Mouse (Mus musculus) heart, postnatal 14 days (tissue): ENCODE results near the gene Ces1c. TPM values are rescaled to one million over a fixed set of nuclear protein-coding genes. Genes with fewer than 3 reads are reported as not detected.

Source experiments
- DNase-seq, 2 experiments: peaks; one replicate each; pipeline ENCODE4 v3.0.0; 2021 to 2022
- intact Hi-C: fragments of 180-260 bp; cut with DNase I; formaldehyde crosslinking; loops from one replicate; pipeline ENCODE4 v1.15.1; 2025
- long read RNA-seq, 2 experiments: library from polyadenylated mRNA; stranded (forward); transcript quantifications; one replicate each; pipeline ENCODE4 v2.0.0; 2021
- total RNA-seq, 2 experiments: library from RNA; stranded (reverse); gene quantifications; 2 replicates each; pipeline ENCODE4 v1.2.3; 2021

The Ces1c gene
- total RNA-seq: not detected
- long read RNA-seq, experiment 1: 0 reads
- long read RNA-seq, experiment 2: 0 reads

- DNase-seq: no peak
- intact Hi-C loops: no loop called here
Observed at GRCm38 (mm10) chr8:93131233-93131980, at the start of gene Ces1c. Gene Ces1c, minus strand, starts transcription at chr8:93131283.

GRCm38 (mm10) chr8:93180581-93181129 lies 49.6 kb upstream of the Ces1c start:
- DNase-seq: peak; percentile 17 to 30
- intact Hi-C loops: no loop called here

- no peak for DNase-seq
- intact Hi-C loops: no loop called here
Observed at GRCm38 (mm10) chr8:93176593-93176992, 45.5 kb upstream of the Ces1c start.

- intact Hi-C loops: no loop called here
- no peak for DNase-seq
Observed at GRCm38 (mm10) chr8:93174554-93174953, 43.5 kb upstream of the Ces1c start.

- intact Hi-C loops: no loop called here
Observed at GRCm38 (mm10) chr8:93171846-93172590, 40.9 kb upstream of the Ces1c start.

GRCm38 (mm10) chr8:93163363-93163762 lies 32.3 kb upstream of the Ces1c start:
- no peak for DNase-seq
- intact Hi-C loops: no loop called here

More at GRCm38 (mm10) chr8:93171846-93172590, 40.9 kb upstream of the Ces1c start:
- DNase-seq: peak; percentile 65 to 70

- intact Hi-C loops: loop anchor here (1.0 kb wide), 1 partner anchor 25 kb away; no protein-coding TSS in a partner anchor
- DNase-seq: no peak
Observed at GRCm38 (mm10) chr8:93151401-93151800, 20.3 kb upstream of the Ces1c start.

- no peak for DNase-seq
- intact Hi-C loops: loop anchor here (10.0 kb wide), 1 partner anchor 247 kb away; no protein-coding TSS in a partner anchor
Observed at GRCm38 (mm10) chr8:93147331-93147730, 16.2 kb upstream of the Ces1c start.

GRCm38 (mm10) chr8:93140696-93141095 lies 9.6 kb upstream of the Ces1c start:
- intact Hi-C loops: loop anchor here (5.0 to 10.0 kb wide), 2 partner anchors 83 to 254 kb away; no protein-coding TSS in a partner anchor

GRCm38 (mm10) chr8:93132196-93132595 lies 1.1 kb upstream of the Ces1c start:
- intact Hi-C loops: no loop called here
- DNase-seq: no peak

More at GRCm38 (mm10) chr8:93140696-93141095, 9.6 kb upstream of the Ces1c start:
- DNase-seq: peak; percentile 34 to 62

GRCm38 (mm10) chr8:93126476-93126875 lies 4.6 kb downstream of the Ces1c start:
- intact Hi-C loops: loop anchor here (1.0 kb wide), 1 partner anchor 25 kb away; no protein-coding TSS in a partner anchor
- DNase-seq: peak in 1 of 2 experiments; percentile 7

- DNase-seq: no peak
- intact Hi-C loops: no loop called here
Observed at GRCm38 (mm10) chr8:93122005-93122404, 9.1 kb downstream of the Ces1c start.

GRCm38 (mm10) chr8:93095376-93095775 lies 35.7 kb downstream of the Ces1c start:
- intact Hi-C loops: loop anchor here (2.0 kb wide), 2 partner anchors 37 to 85 kb away; no protein-coding TSS in a partner anchor
- peak; percentile 20 to 50 for DNase-seq

- DNase-seq: no peak
- intact Hi-C loops: no loop called here
Observed at GRCm38 (mm10) chr8:93091324-93091723, 39.8 kb downstream of the Ces1c start.

GRCm38 (mm10) chr8:93088686-93089122 lies 42.4 kb downstream of the Ces1c start:
- intact Hi-C loops: no loop called here
- no peak for DNase-seq

GRCm38 (mm10) chr8:93088193-93088592 lies 42.9 kb downstream of the Ces1c start:
- intact Hi-C loops: no loop called here

GRCm38 (mm10) chr8:93079887-93080286 lies 51.2 kb downstream of the Ces1c start, which contains the start of gene Ces1b:
Gene Ces1b, minus strand, starts transcription at chr8:93080017.
- intact Hi-C loops: no loop called here
- DNase-seq: no peak

More at GRCm38 (mm10) chr8:93088193-93088592, 42.9 kb downstream of the Ces1c start:
- DNase-seq: no peak

- DNase-seq: peak; percentile 16 to 20
- intact Hi-C loops: no loop called here
Observed at GRCm38 (mm10) chr8:93075251-93075650, 55.8 kb downstream of the Ces1c start.

GRCm38 (mm10) chr8:93063416-93064117 lies 67.5 kb downstream of the Ces1c start:
- intact Hi-C loops: no loop called here

GRCm38 (mm10) chr8:93059185-93059584 lies 71.9 kb downstream of the Ces1c start:
- intact Hi-C loops: loop anchor here (2.0 to 5.0 kb wide), 4 partner anchors 36 to 372 kb away; no protein-coding TSS in a partner anchor
- peak; percentile 62 to 77 for DNase-seq

More at GRCm38 (mm10) chr8:93063416-93064117, 67.5 kb downstream of the Ces1c start:
- DNase-seq: no peak
